Mouse (Mus musculus) CD8-positive naive resting alpha-beta T cell, adult 2 months (primary cell): ENCODE results near the gene Mxd1.

Source experiments
- DNase-seq, 2 experiments: peaks; one replicate each; pipeline ENCODE4 v3.0.0; 2022; ENCODE audit warnings: low read depth in 2 of 2, low spot score in 2 of 2

Gene Mxd1

GRCm38 (mm10) chr6:86653026-86653425, 15.9 kb downstream of the Mxd1 start:
- DNase-seq = no peak

DNA sequence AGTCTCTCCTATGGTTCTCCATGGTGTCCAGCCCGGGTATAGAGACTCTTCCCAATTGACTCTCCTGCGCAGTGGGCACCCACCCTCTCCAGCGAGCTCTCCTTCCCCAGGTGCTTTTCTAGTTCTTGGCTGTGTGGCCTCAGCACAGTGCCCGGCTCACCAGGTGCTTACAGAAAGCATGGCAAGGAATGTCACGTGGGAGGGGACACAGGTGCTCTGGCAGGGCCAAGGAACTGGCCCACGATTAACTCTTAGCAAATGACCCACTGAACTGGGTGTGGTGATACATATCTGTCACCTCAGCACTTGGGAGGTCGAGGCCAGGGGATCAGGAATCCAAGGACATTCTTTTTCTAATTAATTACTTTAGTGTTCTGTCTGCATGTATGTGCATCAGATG, 22.8 kb downstream of the Mxd1 start:
- DNase-seq = no peak

GRCm38 (mm10) chr6:86645551-86645950, 23.4 kb downstream of the Mxd1 start:
- no peak for DNase-seq

DNA sequence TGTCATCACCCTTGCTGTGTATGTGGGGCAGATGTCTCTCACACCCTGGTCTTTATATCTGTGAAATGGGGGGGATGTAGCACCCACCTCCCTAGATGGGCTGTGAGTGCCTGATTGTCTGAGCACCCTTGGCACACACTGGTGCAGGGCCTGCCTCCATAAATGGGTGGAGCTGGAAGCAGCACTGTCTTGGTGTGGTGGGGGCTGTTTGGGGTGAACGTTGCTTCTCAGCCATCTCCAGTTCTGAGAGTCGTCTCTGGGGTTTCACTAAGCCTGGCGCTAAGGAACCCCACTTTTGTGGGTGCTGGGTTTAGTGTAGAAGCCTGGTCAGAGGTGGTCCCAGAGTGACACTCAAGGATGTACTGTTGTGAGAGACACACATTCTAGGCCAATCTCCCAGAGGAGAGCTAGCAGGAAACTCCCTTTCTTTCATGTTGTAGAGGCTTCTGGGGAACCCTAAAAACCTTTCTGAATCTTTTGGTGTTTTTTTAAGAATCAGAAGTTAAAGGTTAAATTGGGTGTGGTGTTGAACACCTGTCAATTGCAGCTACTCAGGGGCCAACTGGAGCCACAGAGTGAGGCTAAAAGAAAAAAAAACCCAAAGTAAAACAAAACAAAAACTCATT, 24.1 kb downstream of the Mxd1 start:
- no peak for DNase-seq

DNA sequence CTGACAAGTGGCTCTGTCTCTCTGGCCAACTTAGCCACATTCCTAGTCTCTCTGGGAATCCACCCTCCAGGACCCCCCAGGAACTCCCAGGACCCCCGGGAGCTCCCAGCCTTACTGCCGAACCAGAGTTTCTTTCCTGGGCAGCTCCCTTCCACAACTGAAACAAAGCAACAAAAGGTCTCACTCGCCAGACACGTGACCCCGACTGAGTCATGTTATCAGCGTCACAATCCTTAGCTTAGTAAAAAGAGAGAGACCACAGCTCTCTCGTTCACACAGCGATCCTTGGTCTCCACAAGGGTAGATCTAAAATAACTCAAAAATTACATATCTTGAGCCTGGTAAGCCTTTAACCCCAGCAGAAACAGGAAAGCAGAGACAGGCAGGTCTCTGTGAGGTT, 27.2 kb downstream of the Mxd1 start:
- no peak for DNase-seq

DNA sequence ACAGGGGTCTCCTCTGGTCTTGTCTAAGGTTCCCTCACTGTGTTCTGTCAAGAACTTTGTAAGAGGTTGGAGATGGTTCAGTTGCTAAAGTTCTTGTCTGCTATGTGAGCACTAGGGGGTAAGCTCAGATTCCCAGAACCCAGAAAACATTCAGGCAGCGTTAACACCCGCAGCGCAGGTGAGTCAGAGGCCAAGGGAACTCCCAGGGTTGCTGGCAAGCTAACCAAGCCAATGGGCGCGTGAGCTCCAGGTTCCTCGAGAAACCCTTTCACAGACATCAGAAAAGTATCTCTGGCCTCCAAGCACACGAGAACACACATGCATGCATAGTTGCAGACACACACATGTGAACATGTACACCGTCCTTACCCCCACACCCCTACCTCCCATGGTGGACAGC, 28.2 kb downstream of the Mxd1 start:
- DNase-seq = no peak

DNA sequence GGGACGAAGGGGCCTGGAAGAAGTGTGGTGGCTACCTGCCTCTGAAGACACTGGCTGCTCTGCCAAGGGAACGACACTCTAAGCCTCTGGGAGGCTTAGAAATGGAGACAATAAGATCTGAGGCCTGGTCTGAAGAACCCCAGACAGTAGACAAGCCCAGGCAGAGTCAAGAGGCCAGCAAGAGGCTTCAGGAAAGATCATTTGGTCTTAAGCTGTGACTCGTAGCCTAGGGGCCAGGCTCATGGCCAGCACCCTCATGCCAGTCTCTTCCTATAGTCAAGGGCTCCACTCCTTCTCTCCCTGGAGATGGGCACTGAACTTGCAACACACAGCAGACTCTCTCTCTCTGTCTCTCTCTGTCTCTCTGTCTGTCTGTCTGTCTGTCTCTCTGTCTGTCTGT, 28.8 kb downstream of the Mxd1 start:
- no peak for DNase-seq

GRCm38 (mm10) chr6:86639180-86640160, 29.5 kb downstream of the Mxd1 start:
- DNase-seq = no peak

DNA sequence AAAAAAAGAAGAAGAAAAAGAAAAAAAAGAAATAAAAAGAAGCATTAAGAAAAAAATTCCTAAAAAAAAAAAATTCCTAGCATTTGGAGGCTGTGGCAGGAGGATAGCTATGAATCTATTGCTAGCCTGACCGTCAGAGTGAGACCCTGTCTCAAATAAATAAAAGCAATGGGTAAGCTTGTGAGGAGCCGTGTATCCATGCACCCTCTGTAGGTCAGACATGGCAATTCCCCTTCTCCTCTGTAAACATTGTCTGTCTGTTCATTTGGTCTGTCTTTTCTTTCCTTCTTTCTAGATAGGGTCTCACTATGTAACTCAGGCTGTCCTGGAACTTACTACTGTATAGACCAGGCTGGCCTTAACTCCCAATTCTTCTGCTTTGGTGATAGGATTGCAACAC, 30.5 kb downstream of the Mxd1 start:
- no peak for DNase-seq

- no peak for DNase-seq
Measured at GRCm38 (mm10) chr6:86637860-86638259, 31.1 kb downstream of the Mxd1 start.

DNA sequence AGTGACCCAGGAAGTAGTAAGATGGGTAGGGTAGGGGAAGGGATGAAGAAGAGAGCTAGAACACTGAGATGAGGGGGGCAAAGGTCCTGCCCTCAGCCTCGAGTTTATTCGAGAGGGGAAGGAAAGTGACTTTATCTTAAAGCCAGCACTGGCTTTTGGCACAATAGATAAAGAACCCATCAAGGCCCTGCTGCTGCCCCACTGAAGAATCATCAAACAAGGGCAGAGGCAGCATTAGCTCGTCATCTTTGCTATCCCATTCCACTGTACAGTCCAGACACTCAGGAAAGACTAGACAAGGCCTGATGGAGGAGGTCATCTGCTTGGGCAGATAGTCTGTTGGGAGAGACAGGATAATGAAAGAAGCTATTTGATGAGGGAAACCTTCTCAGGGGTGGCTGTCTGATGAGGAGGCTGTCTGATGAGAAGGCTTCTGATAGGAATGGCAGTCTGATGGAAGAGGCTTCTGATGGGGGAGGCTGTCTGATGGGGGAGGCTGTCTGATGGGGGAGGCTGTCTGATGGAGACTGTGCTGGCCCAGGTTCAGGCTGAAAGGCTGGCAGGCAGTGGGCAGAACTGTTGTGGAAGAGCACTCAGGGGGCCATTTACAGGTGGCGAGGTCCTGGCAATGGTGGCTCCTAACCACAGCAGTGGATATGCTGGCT, 31.7 kb downstream of the Mxd1 start:
- no peak for DNase-seq

DNA sequence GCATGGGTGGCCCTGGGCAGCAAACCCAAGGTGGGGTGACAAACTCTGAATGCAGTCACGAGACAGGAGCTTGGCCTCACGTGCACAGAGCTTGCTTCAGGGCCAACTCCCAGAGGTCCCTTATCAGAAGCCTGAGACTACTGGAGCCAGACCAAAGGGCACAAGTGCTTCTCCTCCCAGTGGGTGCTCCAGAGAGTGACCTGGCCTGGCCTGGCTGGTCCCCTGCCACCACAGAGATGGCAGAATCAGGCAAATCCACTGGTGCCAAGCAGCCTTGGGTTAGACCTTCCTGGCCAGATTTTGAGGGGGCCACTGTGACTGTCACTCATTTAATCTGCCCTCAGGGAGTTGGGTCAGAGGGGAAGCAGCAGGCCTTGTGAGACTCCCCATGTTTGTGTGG, 32.5 kb downstream of the Mxd1 start:
- DNase-seq = no peak

- DNase-seq = no peak
Measured at GRCm38 (mm10) chr6:86630141-86630540, 38.8 kb downstream of the Mxd1 start.

GRCm38 (mm10) chr6:86627946-86628345, 41.0 kb downstream of the Mxd1 start, which contains the start of gene Asprv1:
Gene Asprv1 (plus strand): TSS chr6:86628164.
- DNase-seq = no peak

DNA sequence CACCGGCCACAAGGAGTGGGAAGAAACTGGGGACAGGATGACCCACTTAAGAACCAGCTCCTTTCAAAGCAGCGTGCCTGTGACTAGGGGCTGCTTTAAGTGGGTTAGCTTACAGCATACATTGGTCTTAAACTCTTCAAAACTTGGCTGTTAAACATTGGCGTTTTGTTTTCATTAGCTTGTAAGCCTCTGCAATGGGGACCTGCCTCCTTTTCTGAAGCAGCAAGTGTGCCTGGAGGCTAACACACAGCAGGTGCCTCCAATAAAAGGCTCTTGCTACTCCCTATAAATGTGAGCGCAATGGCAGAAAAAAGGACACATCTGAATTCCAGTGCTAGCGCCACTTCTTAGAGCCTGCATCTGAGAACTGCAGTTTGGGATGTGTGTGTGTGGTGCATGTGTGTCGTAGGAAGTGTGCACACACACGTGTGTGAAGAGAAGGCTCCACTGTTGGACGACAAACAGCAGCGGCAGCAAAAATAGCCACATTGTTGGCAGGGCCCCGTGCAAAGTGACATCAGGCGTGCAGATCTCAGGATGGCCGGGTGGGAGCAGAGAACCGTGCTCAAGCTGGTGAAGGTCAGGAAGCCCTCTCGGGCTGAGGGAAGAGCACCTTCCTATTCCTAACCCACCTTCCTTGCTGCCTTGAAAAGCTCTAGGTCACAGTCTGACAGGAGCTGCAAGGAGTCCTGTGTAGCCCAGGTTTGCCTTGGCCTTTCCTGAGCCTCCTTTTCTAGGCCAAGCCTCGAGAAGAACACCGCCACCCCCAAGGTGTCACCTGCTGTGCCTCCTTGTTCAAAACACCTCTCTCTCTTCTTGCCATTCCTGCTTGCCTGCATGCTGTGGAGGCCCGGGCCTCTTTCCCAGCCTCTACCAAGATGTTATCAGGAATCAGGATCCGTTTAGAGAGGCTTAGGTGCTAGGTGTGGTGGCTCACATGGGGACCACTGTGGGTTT, 44.6 kb downstream of the Mxd1 start:
- no peak for DNase-seq

DNA sequence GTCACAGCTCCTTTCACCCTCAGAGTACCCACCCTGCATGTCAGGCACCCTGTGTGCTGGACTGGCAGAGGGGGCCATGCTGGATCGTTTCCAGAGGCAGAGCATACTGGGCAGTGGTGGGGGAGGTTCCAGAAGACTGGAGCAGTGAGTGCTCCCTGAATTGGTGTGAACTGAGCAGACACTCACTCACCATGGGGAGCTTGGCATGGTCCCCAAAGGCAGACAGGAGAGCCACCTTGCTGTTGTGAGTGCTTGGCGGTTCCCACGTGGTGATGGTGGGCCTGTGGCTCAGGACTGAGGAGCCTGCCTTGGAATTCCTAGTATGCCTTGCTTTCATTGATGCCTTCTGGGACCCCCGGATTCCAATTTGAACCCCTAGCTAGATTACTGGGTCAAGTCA, 45.8 kb downstream of the Mxd1 start:
- DNase-seq = no peak

GRCm38 (mm10) chr6:86615301-86615700, 53.7 kb downstream of the Mxd1 start:
- no peak for DNase-seq

DNA sequence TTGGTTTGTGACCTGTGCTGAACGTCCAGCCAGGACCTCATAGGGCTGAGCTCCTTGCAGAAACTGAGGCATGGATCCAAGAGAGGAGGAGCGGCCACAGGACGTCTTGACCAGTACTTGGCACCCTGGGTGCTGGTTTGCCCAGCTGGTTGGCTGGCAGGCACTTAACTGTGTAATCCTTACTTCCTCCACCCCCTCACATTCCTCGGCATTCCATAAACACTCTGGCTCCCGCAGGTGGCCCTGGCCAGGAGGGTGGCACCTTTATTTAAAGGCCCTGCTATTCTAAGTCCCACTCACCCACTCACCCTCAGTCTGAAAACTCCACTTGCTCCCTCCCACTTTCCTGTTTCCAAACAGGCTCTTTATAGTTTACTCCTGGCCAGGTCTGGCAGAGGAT, 58.2 kb downstream of the Mxd1 start:
- DNase-seq = no peak

- DNase-seq = no peak
Measured at GRCm38 (mm10) chr6:86609235-86609634, 59.7 kb downstream of the Mxd1 start.

- DNase-seq = peak; percentile 50 to 55
Measured at GRCm38 (mm10) chr6:86607471-86607870, 61.5 kb downstream of the Mxd1 start.

DNA sequence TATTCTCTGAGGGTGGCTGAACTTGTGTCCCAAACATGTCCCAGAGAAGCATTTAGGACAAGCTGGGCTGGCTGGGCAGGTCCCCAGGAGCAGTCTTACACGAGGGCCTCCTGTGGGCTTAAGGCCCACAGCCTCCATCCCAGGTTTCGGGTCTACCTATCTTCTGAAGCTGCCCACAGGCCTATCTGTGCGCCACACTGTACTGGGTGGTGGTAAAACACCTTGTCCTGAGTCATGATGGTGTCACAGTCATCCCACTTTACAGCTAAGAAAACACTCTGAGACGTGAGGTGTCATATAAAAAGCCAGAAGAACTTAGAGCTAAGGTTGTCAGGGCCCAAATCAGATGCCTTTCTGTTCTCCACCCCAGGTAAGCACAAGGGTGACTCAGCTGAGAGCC, 62.7 kb downstream of the Mxd1 start:
- no peak for DNase-seq
